8 mouse cellular contexts compared by ENCODE assay signal in the genomic region with DNA sequence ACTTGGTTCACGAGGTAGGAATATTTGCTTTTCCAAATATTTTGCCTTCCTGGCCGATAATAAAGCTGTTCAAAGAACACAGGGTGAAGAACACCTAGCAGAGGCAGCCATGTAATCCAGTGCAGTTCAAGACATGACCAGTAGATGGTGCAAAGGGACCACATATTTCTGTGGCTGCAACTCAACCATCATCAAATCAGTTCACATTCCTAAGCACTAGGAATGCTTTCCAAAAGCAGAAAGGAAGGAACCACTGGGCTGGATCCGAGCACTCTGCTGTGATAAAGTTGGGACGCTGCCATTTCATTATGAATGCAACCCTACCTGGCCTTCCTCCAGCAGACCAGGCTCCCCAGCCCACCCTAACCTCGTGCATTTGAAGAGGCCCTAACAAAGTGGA.
DNase-seq lines count a peak whose midpoint lies in the region; ATAC-seq and TF ChIP-seq lines count a peak whose summit lies in the region.

No protein-coding gene starts in this region.

- intact Hi-C loops in heart, postnatal 36 days (cut with DNase I), result loop anchor here (1.0 to 5.0 kb wide), 5 partner anchors 75 to 891 kb away; no protein-coding TSS in a partner anchor

- peak; percentile 24 for DNase-seq in MEL-GATA-1-ER (ENCODE audit: extremely low read depth, low read depth)
- peak; percentile 44 for DNase-seq in c-Kit-positive CD71-positive TER-119-negative erythroid progenitor cells, embryonic 14.5 days (ENCODE audit: low read depth)
- peak; percentile 86 for DNase-seq in forebrain, embryonic 11.5 days (ENCODE audit: low spot score)
- peak; percentile 74 to 79 for DNase-seq in heart, postnatal 36 days
- DNase-seq in layer of hippocampus, adult 2 months (ENCODE audit: low spot score in 2 of 2), result peak; percentile 80 to 90
- peak; percentile 83 for DNase-seq in lung, postnatal 14 days
- peak; percentile 97 for DNase-seq in retina, embryonic 14.5 days (ENCODE audit: low spot score)
- DNase-seq in urinary bladder, postnatal 25 days (ENCODE audit: low spot score), result peak; percentile 55

- H3K27me3 ChIP-seq in forebrain, embryonic 11.5 days (ENCODE audit: control insufficient read depth, insufficient read depth, low read length), result 0 out of 2 replicates have a peak, but pooled peaks cover 2% of the 10 kb centered on the region

- 0 out of 2 replicates have a peak overlapping the region, but pooled peaks have one; percentile 3 for H3K4me2 ChIP-seq in forebrain, embryonic 11.5 days (ENCODE audit: low read depth, low read length, severe bottlenecking)

- no peak overlapping the region for H3K9ac ChIP-seq in forebrain, embryonic 11.5 days (ENCODE audit: low read length)

- WGBS in forebrain, embryonic 11.5 days, result 11% methylated on average over 5 of the region's 5 CpGs

- no peaks in the 10 kb centered on the region for H3K36me3 ChIP-seq in forebrain, embryonic 11.5 days (ENCODE audit: control insufficient read depth, insufficient read depth, low read length)

- H3K4me1 ChIP-seq in forebrain, embryonic 11.5 days (replicated peaks; ENCODE audit: control insufficient read depth, insufficient read depth, low read length), result no peaks in the 10 kb centered on the region

- peak; percentile 99; the same call in 1 of the 2 replicates for TF ChIP-seq CTCF in layer of hippocampus, adult 2 months (conservative IDR thresholded peaks at IDR 0.05)

- H3K27ac ChIP-seq in forebrain, embryonic 11.5 days (ENCODE audit: low read depth, low read length), result no peak overlapping the region
- peak overlapping the region; percentile 43; the same call in 1 of the 2 replicates for H3K27ac ChIP-seq in layer of hippocampus, adult 2 months

- peak; percentile 67 for ATAC-seq in forebrain, embryonic 11.5 days (replicated peaks; ENCODE audit: low FRiP score)

- no peaks in the 10 kb centered on the region for H3K9me3 ChIP-seq in forebrain, embryonic 11.5 days (ENCODE audit: control insufficient read depth, low read length)

- no peak overlapping the region for H3K4me3 ChIP-seq in forebrain, embryonic 11.5 days (ENCODE audit: low read depth, low read length)
- no peak overlapping the region for H3K4me3 ChIP-seq in layer of hippocampus, adult 2 months

Comparison
In these comparisons a context has a peak if more than half of its experiments do, and no peak if none do; other contexts are left out.
1. DNase-seq: peak in every context shown above with its lines; median percentile 97 in retina, embryonic 14.5 days; 86 in forebrain, embryonic 11.5 days; 85 in layer of hippocampus, adult 2 months; 83 in lung, postnatal 14 days; 76 in heart, postnatal 36 days; 55 in urinary bladder, postnatal 25 days; 44 in c-Kit-positive CD71-positive TER-119-negative erythroid progenitor cells, embryonic 14.5 days; 24 in MEL-GATA-1-ER.